Mouse (Mus musculus): ENCODE data around the gene Psme3. TPM values are rescaled to one million over a fixed set of nuclear protein-coding genes. Genes with fewer than 3 reads are reported as not detected.
"Not testable (repeated sequence)": the region's sequence is repeated elsewhere in the genome, so short reads cannot be mapped to it uniquely, and the experiment has no call there.

Gene Psme3
- polyA plus RNA-seq, 1 experiment from 2014 or later, result 170 TPM

DNA sequence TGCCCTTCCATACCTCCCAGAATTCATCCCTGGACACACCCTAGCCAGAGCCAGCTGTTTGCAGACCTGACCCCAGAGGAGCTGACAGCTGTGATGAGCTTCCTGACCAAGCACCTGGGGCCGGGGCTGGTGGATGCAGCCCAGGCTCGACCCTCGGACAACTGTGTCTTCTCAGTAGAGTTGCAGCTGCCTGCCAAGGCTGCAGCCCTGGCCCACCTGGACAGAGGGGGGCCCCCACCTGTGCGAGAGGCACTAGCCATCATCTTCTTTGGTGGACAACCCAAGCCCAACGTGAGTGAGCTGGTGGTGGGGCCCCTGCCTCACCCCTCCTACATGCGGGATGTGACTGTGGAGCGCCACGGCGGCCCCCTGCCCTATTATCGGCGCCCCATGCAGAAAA, 9.2 kb downstream of the Psme3 start:
- not testable (repeated sequence) for H3K27me3 ChIP-seq (ENCODE audit: control insufficient read depth, insufficient read depth, low read depth, low read length); H3K4me3 ChIP-seq (ENCODE audit: low read depth, low read length); H3K9ac ChIP-seq (ENCODE audit: low read depth, low read length); H3K4me2 ChIP-seq (ENCODE audit: low read depth, low read length); H3K9me3 ChIP-seq (replicated peaks; ENCODE audit: control insufficient read depth, low read length); ATAC-seq (ENCODE audit: low read depth); H3K27ac ChIP-seq (ENCODE audit: low read length); H3K4me1 ChIP-seq (ENCODE audit: control insufficient read depth, low read depth, low read length)
- peaks cover 52% of the 10 kb centered on the region for H3K36me3 ChIP-seq (ENCODE audit: control insufficient read depth, insufficient read depth)
- WGBS (ENCODE audit: insufficient replicate concordance), result 85% methylated on average over 11 of the region's 11 CpGs

DNA sequence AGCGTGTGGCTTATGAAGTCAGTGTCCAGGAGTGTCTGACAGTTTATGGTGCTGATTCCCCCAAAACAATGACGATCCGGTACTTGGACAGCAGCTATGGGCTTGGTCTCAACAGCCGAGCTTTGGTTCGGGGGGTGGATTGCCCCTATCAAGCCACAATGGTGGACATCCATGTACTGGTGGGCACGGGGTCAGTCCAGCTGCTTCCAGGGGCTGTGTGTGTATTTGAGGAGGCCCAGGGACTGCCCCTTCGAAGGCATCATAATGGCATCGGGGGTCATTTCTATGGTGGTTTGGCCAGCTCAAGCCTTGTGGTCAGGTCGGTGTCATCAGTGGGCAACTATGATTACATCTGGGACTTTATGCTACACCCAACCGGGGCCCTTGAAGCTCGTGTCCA, 10.1 kb downstream of the Psme3 start:
- Histone ChIP-seq H3K36me3 (ENCODE audit: control insufficient read depth, insufficient read depth) (peaks cover 43% of the 10 kb centered on the region), H3K4me1 (ENCODE audit: control insufficient read depth, low read depth, low read length) (no peaks in the 10 kb centered on the region), H3K9me3 (replicated peaks; ENCODE audit: control insufficient read depth, low read length) (no peaks in the 10 kb centered on the region), H3K4me2 (ENCODE audit: low read depth, low read length) (no peak overlapping the region), H3K27me3 (ENCODE audit: control insufficient read depth, insufficient read depth, low read depth, low read length) (no peaks in the 10 kb centered on the region), H3K27ac (ENCODE audit: low read length) (no peak overlapping the region), H3K9ac (ENCODE audit: low read depth, low read length) (no peak overlapping the region), H3K4me3 (ENCODE audit: low read depth, low read length) (no peak overlapping the region)
- ATAC-seq (ENCODE audit: low read depth), result no peak; the same call in 1 of the 2 replicates
- 85% methylated on average over 11 of the region's 11 CpGs for whole genome bisulfite sequencing (ENCODE audit: insufficient replicate concordance)

DNA sequence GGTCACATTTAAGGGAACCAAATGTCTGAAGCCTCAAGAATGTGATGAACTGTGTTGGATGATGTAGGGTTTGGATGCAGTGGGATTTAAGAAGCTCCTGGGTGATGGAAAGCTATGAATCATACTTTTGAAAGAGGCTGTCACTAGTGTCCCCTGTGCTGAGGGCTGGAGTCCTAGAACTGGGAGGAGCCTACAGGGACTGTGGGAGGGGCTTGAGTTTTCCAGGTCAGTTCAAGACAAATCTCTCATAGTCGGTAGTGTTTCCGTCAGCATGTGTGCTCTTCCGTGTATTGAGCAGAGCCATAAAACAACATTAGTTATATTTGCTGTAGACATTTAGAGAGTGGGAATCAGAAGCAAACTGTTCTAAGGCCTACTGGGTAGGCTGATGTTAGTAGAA, 11.3 kb downstream of the Psme3 start:
- no peak for ATAC-seq (ENCODE audit: low read depth)

DNA sequence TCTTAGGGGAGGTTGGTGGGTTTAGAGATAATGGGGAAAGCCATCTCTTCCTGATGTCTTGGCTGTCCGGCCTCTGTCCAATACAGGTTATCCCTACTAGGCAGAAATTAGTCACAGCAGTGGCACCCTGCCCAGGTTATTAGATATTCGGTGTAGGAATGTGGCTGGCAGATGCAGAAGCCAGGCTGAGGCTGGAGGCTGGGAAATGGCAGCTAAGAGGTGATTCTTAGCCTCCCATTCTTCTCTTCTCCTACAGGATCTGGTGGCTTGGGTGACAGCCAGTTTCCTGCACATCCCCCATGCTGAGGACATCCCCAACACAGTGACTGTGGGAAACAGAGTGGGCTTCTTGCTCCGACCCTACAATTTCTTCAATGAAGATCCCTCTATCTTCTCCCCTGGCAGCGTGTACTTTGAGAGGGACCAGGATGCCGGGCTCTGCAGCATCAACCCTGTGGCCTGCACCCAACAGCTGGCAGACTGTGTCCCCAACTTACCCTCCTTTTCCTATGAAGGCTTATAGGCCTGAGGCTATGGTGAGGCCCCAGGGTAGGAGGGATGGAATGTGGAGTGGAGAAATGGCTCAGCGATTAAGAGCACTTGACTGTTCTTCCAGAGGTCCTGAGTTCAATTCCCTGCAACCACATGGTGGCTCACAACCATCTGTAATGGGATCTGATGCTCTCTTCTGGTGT, 13.1 kb downstream of the Psme3 start:
- H3K27ac ChIP-seq (ENCODE audit: low read length), result no peak overlapping the region
- no peaks in the 10 kb centered on the region for H3K9me3 ChIP-seq (replicated peaks; ENCODE audit: control insufficient read depth, low read length)
- H3K4me3 ChIP-seq (ENCODE audit: low read depth, low read length), result no peak overlapping the region
- H3K27me3 ChIP-seq (ENCODE audit: control insufficient read depth, insufficient read depth, low read depth, low read length), result no peaks in the 10 kb centered on the region
- ATAC-seq (ENCODE audit: low read depth), result no peak
- no peak overlapping the region for H3K4me2 ChIP-seq (ENCODE audit: low read depth, low read length)
- H3K9ac ChIP-seq (ENCODE audit: low read depth, low read length), result no peak overlapping the region
- H3K36me3 ChIP-seq (ENCODE audit: control insufficient read depth, insufficient read depth), result peaks cover 17% of the 10 kb centered on the region
- H3K4me1 ChIP-seq (ENCODE audit: control insufficient read depth, low read depth, low read length), result no peaks in the 10 kb centered on the region
- WGBS (ENCODE audit: insufficient replicate concordance), result 76% methylated on average over 6 of the region's 6 CpGs

More for the DNA sequence above, 11.3 kb downstream of the Psme3 start:
- H3K4me3 ChIP-seq (ENCODE audit: low read depth, low read length), result no peak overlapping the region
- peaks cover 31% of the 10 kb centered on the region for H3K36me3 ChIP-seq (ENCODE audit: control insufficient read depth, insufficient read depth)
- H3K4me2 ChIP-seq (ENCODE audit: low read depth, low read length), result no peak overlapping the region
- H3K27ac ChIP-seq (ENCODE audit: low read length), result no peak overlapping the region
- 51% methylated on average over 3 of the region's 3 CpGs for WGBS (ENCODE audit: insufficient replicate concordance)
- H3K9ac ChIP-seq (ENCODE audit: low read depth, low read length), result no peak overlapping the region
- no peaks in the 10 kb centered on the region for H3K9me3 ChIP-seq (replicated peaks; ENCODE audit: control insufficient read depth, low read length)
- H3K4me1 ChIP-seq (ENCODE audit: control insufficient read depth, low read depth, low read length), result no peaks in the 10 kb centered on the region
- no peaks in the 10 kb centered on the region for H3K27me3 ChIP-seq (ENCODE audit: control insufficient read depth, insufficient read depth, low read depth, low read length)

DNA sequence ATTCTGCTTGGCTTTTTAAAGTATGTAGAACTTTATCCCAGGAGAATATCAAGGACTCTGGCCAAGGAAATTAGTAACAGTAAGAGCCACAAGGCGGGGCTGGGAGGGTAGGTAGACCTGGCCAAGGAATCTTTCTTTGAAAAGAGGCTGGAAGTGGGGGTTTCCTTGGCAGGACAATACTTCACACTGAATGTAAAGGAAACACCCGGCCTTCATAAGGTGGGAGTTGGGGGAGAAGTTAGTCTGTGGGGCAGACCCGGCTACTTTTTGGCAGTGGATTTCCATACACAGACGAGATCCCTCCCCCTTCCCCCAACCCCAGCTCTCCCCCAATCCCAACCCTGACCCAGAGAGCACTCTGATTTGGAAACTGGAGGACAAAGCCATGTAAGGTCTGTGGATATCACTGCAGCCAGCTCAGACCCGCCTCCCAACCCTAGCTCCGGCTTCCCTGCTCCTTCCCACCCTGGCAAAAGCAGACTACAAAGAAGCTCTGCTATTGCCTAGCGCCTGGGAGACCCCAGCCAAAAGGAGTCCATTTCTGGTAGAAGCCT, 14.4 kb downstream of the Psme3 start, which contains the start of gene Aoc3:
Aoc3 (plus strand) TSS at position 235 of the 554 bp plus-strand sequence.
- no peak within 1 kb of the TSS for H3K4me3 ChIP-seq (ENCODE audit: low read depth, low read length)
- no peaks in the 10 kb centered on the region for H3K4me1 ChIP-seq (ENCODE audit: control insufficient read depth, low read depth, low read length)
- no peak within 1 kb of the TSS for H3K4me2 ChIP-seq (ENCODE audit: low read depth, low read length)
- WGBS (ENCODE audit: insufficient replicate concordance), result 55% methylated on average over 7 of the region's 7 CpGs
- H3K9ac ChIP-seq (ENCODE audit: low read depth, low read length), result no peak within 1 kb of the TSS
- no peaks in the 10 kb centered on the region for H3K27me3 ChIP-seq (ENCODE audit: control insufficient read depth, insufficient read depth, low read depth, low read length)
- H3K27ac ChIP-seq (ENCODE audit: low read length), result no peak within 1 kb of the TSS
- peaks cover 5% of the 10 kb centered on the region for H3K36me3 ChIP-seq (ENCODE audit: control insufficient read depth, insufficient read depth)
- H3K9me3 ChIP-seq (replicated peaks; ENCODE audit: control insufficient read depth, low read length), result no peaks in the 10 kb centered on the region
- ATAC-seq (ENCODE audit: low read depth), result no peak

DNA sequence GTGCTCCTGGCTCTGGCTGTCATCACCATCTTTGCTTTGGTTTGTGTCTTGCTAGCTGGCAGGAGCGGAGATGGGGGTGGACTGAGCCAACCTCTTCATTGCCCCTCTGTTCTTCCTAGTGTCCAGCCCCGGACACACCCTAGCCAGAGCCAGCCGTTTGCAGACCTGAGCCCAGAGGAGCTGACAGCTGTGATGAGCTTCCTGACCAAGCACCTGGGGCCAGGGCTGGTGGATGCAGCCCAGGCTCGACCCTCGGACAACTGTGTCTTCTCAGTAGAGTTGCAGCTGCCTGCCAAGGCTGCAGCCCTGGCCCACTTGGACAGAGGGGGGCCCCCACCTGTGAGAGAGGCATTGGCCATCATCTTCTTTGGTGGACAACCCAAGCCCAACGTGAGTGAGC, 14.9 kb downstream of the Psme3 start:
- not testable (repeated sequence) for H3K4me1 ChIP-seq (ENCODE audit: control insufficient read depth, low read depth, low read length); H3K27ac ChIP-seq (ENCODE audit: low read length); H3K4me3 ChIP-seq (ENCODE audit: low read depth, low read length); H3K4me2 ChIP-seq (ENCODE audit: low read depth, low read length); H3K9ac ChIP-seq (ENCODE audit: low read depth, low read length); H3K27me3 ChIP-seq (ENCODE audit: control insufficient read depth, insufficient read depth, low read depth, low read length); ATAC-seq (ENCODE audit: low read depth); H3K9me3 ChIP-seq (replicated peaks; ENCODE audit: control insufficient read depth, low read length); H3K36me3 ChIP-seq (ENCODE audit: control insufficient read depth, insufficient read depth)
- 65% methylated on average over 6 of the region's 6 CpGs for WGBS (ENCODE audit: insufficient replicate concordance)

DNA sequence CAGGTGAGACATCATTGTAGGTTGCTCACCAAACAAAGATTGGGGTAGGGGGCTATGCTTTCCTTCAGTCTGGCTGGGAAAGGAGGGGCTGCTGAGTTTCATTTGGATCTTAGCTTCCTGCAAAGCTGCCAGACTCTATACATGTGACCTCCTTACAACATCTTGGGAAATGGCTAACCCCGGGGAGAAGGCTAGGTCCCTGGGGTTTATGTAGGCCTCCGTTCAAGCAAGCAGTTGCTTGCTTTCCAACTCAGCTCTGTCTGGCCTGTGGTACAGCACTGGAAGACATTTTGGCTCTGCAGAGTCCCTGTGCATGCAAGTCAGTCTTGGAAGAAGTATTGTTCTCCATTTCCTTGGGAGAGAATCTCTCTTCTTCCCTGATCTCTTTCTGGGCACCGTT, 16.5 kb downstream of the Psme3 start:
- H3K36me3 ChIP-seq (ENCODE audit: control insufficient read depth, insufficient read depth), result no peaks in the 10 kb centered on the region
- WGBS (ENCODE audit: insufficient replicate concordance), result 63% methylated on average over 3 of the region's 3 CpGs
- no peak overlapping the region for H3K4me3 ChIP-seq (ENCODE audit: low read depth, low read length)
- no peaks in the 10 kb centered on the region for H3K9me3 ChIP-seq (replicated peaks; ENCODE audit: control insufficient read depth, low read length)
- no peaks in the 10 kb centered on the region for H3K27me3 ChIP-seq (ENCODE audit: control insufficient read depth, insufficient read depth, low read depth, low read length)
- H3K27ac ChIP-seq (ENCODE audit: low read length), result no peak overlapping the region
- no peak overlapping the region for H3K9ac ChIP-seq (ENCODE audit: low read depth, low read length)
- no peaks in the 10 kb centered on the region for H3K4me1 ChIP-seq (ENCODE audit: control insufficient read depth, low read depth, low read length)
- ATAC-seq (ENCODE audit: low read depth), result no peak
- no peak overlapping the region for H3K4me2 ChIP-seq (ENCODE audit: low read depth, low read length)

DNA sequence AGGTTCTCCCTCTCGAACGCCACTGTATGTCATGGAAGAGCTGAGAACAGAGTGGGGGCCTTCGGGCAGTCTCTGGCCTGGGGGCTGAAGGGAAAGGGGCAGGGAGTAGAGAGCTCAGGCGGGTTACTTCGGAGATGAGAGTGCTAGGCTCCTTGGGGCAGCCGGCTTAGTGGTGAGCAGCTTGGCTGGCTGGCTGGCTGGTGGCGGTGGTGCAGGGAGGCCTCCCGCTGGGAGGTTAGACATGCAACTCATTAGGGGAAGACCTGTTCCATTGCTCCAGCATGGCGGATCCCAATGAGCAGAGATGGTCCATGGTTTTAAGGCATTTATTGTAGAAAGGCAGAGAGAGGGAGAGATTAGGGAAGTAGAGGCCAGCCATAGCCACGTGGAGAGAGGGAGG, 18.0 kb downstream of the Psme3 start:
- 59% methylated on average over 10 of the region's 10 CpGs for WGBS (ENCODE audit: insufficient replicate concordance)
- Histone ChIP-seq H3K9ac (ENCODE audit: low read depth, low read length) (no peak overlapping the region), H3K4me3 (ENCODE audit: low read depth, low read length) (no peak overlapping the region), H3K4me1 (ENCODE audit: control insufficient read depth, low read depth, low read length) (peaks cover 8% of the 10 kb centered on the region), H3K9me3 (replicated peaks; ENCODE audit: control insufficient read depth, low read length) (no peaks in the 10 kb centered on the region), H3K36me3 (ENCODE audit: control insufficient read depth, insufficient read depth) (no peaks in the 10 kb centered on the region), H3K4me2 (ENCODE audit: low read depth, low read length) (no peak overlapping the region), H3K27me3 (ENCODE audit: control insufficient read depth, insufficient read depth, low read depth, low read length) (no peaks in the 10 kb centered on the region), H3K27ac (ENCODE audit: low read length) (no peak overlapping the region)
- ATAC-seq (ENCODE audit: low read depth), result no peak

DNA sequence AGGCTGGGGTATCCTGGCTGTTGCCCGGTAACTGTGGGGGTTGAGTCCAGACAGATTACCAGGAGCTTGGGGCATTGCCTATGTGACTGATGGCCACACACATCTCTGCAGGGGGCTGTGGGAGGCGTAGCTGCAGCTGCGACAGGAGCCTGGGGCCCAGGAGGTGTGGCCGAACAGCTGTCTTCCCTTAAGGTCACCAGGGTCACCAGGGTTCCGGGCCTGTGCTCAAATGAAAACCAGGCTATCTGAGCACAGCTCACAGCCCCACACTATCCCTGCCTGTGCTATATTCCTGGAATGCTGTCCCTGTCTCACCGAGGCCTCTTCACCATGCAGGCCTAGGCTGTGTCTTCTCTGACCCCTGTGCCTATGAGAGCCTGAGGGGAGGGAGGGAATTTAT, 18.5 kb downstream of the Psme3 start:
- H3K27ac ChIP-seq (ENCODE audit: low read length), result no peak overlapping the region
- WGBS (ENCODE audit: insufficient replicate concordance), result 31% methylated on average over 6 of the region's 6 CpGs
- H3K27me3 ChIP-seq (ENCODE audit: control insufficient read depth, insufficient read depth, low read depth, low read length), result no peaks in the 10 kb centered on the region
- no peak overlapping the region for H3K4me2 ChIP-seq (ENCODE audit: low read depth, low read length)
- H3K36me3 ChIP-seq (ENCODE audit: control insufficient read depth, insufficient read depth), result no peaks in the 10 kb centered on the region
- no peaks in the 10 kb centered on the region for H3K9me3 ChIP-seq (replicated peaks; ENCODE audit: control insufficient read depth, low read length)
- H3K4me3 ChIP-seq (ENCODE audit: low read depth, low read length), result no peak overlapping the region
- H3K9ac ChIP-seq (ENCODE audit: low read depth, low read length), result no peak overlapping the region
- no peak for ATAC-seq (ENCODE audit: low read depth)
- peaks cover 8% of the 10 kb centered on the region for H3K4me1 ChIP-seq (ENCODE audit: control insufficient read depth, low read depth, low read length)

All from liver, embryonic 16.5 days (tissue).